Mouse (Mus musculus): ENCODE measurements around the gene Sorl1.

GRCm38 (mm10) chr9:42159376-42159775 lies 35.3 kb upstream of the Sorl1 start:
- no peak for TF ChIP-seq CTCF (IDR thresholded peaks at IDR 0.05; ENCODE audit: low read depth)
- TF ChIP-seq EP300 (optimal IDR thresholded peaks at IDR 0.05): no peak

Measured in stomach, postnatal 0 days (tissue).